Mouse (Mus musculus) lung, adult 2 months (tissue): ENCODE measurements around the gene Stn1. TPM values are rescaled to one million over a fixed set of nuclear protein-coding genes. Genes with fewer than 3 reads are reported as not detected.
A peak's percentile ranks its signal among the peaks of the same experiment; 100 is the strongest.

Experiments used
- DNase-seq: peaks from one replicate; pipeline ENCODE4 v3.0.0; 2022
- H3K4me1 ChIP-seq: fragments of 200-500 bp; 2 replicates; pipeline ENCODE4 v1.6.1; 2011; ENCODE audit warnings: low read length; ENCODE audit not compliant: control insufficient read depth, insufficient read depth
- H3K4me3 ChIP-seq: fragments of 200-500 bp; replicated peaks from 2 replicates; pipeline ENCODE3; 2011; ENCODE audit warnings: low read depth, mild to moderate bottlenecking, control low read depth, low read length; ENCODE audit errors: extremely low read depth
- CTCF ChIP-seq: fragments of 200-500 bp; IDR thresholded peaks from 2 replicates; pipeline ENCODE4 v1.5.1; 2011; ENCODE audit warnings: mild to moderate bottlenecking, low read length, control low read depth; ENCODE audit not compliant: insufficient read depth
- POLR2A ChIP-seq: fragments of 200-500 bp; IDR thresholded peaks from 2 replicates; pipeline ENCODE4 v1.6.1; 2011; ENCODE audit warnings: low read depth, mild to moderate bottlenecking, control low read depth, low read length, borderline replicate concordance; ENCODE audit errors: extremely low read depth
- WGBS: fragments of 180-500 bp; shearing (Covaris S2); methylation state at CpG from one replicate; pipeline ENCODE4 v1.1.7; 2018; 5-methylcytosine and 5-hydroxymethylcytosine counted together
- polyA plus RNA-seq: library from polyadenylated mRNA; depleted of rRNA; stranded (reverse); fragments of >200 nt; gene quantifications from 2 replicates; pipeline ENCODE4 v1.2.3, GENCODE M21; 2012

Gene Stn1
- polyA plus RNA-seq, 1 experiment, result 21.1 TPM

- WGBS, result 63% methylated on average over 9 of the region's 9 CpGs
- peak; percentile 15; the same call in 1 of the 2 replicates for TF ChIP-seq CTCF
- no peak for TF ChIP-seq POLR2A
- DNase-seq, result peak; percentile 5
- no peak overlapping the region for H3K4me3 ChIP-seq
- peaks cover 13% of the 10 kb centered on the region for H3K4me1 ChIP-seq
Measured at GRCm38 (mm10) chr19:47465467-47465866, 71.8 kb downstream of the Stn1 start.

GRCm38 (mm10) chr19:47464304-47465241 is 72.7 kb downstream of the Stn1 start, which contains the start of gene Sh3pxd2a:
Gene Sh3pxd2a, minus strand, starts transcription at chr19:47464401.
- TF ChIP-seq CTCF (no peak), POLR2A (no peak)
- peaks cover 13% of the 10 kb centered on the region for H3K4me1 ChIP-seq
- no peak for DNase-seq
- WGBS, result 2% methylated on average over 62 of the region's 70 CpGs
- H3K4me3 ChIP-seq, result peak within 1 kb of the TSS; percentile 59

- peaks cover 19% of the 10 kb centered on the region for H3K4me1 ChIP-seq
- peak overlapping the region; percentile 59 for H3K4me3 ChIP-seq
- peak; percentile 41; the same call in 1 of the 2 replicates for TF ChIP-seq CTCF
- TF ChIP-seq POLR2A, result no peak
- WGBS, result under 1% methylated on average over 46 of the region's 46 CpGs
- peak; percentile 81 for DNase-seq
Measured at GRCm38 (mm10) chr19:47463636-47464303, 73.5 kb downstream of the Stn1 start.

GRCm38 (mm10) chr19:47463206-47463605 is 74.1 kb downstream of the Stn1 start:
- DNase-seq, result peak; percentile 28

GRCm38 (mm10) chr19:47462725-47463124 is 74.6 kb downstream of the Stn1 start:
- peaks cover 29% of the 10 kb centered on the region for H3K4me1 ChIP-seq
- H3K4me3 ChIP-seq, result peak overlapping the region; percentile 59
- WGBS, result 32% methylated on average over 6 of the region's 6 CpGs
- TF ChIP-seq CTCF (no peak), POLR2A (no peak)
- DNase-seq, result peak; percentile 18

More at GRCm38 (mm10) chr19:47463206-47463605, 74.1 kb downstream of the Stn1 start:
- peak overlapping the region; percentile 59 for H3K4me3 ChIP-seq
- H3K4me1 ChIP-seq, result peaks cover 24% of the 10 kb centered on the region
- TF ChIP-seq POLR2A (no peak), CTCF (no peak)
- WGBS, result 3% methylated on average over 13 of the region's 13 CpGs

GRCm38 (mm10) chr19:47461838-47462237 is 75.5 kb downstream of the Stn1 start:
- peaks cover 35% of the 10 kb centered on the region for H3K4me1 ChIP-seq
- peak; percentile 9; the same call in 1 of the 2 replicates for TF ChIP-seq CTCF
- TF ChIP-seq POLR2A, result no peak
- peak; percentile 5 for DNase-seq
- no peak overlapping the region for H3K4me3 ChIP-seq
- 73% methylated on average over 3 of the region's 3 CpGs for WGBS

- peak; percentile 11 for DNase-seq
- WGBS, result 49% methylated on average over 9 of the region's 9 CpGs
- H3K4me1 ChIP-seq, result peaks cover 35% of the 10 kb centered on the region
Measured at GRCm38 (mm10) chr19:47461386-47461785, 75.9 kb downstream of the Stn1 start.

GRCm38 (mm10) chr19:47460120-47460960 is 77.0 kb downstream of the Stn1 start:
- Histone ChIP-seq H3K4me3 (peak overlapping the region; percentile 47), H3K4me1 (peaks cover 38% of the 10 kb centered on the region)
- WGBS, result 39% methylated on average over 19 of the region's 19 CpGs
- TF ChIP-seq POLR2A, result peak; percentile 57; the same call in 1 of the 2 replicates
- 0 out of 2 replicates have a peak, but pooled peaks have one; percentile 1 for TF ChIP-seq CTCF
- peak; percentile 29 for DNase-seq

More at GRCm38 (mm10) chr19:47461386-47461785, 75.9 kb downstream of the Stn1 start:
- TF ChIP-seq POLR2A, result no peak
- no peak for TF ChIP-seq CTCF
- H3K4me3 ChIP-seq, result no peak overlapping the region

- DNase-seq, result peak; percentile 8
- H3K4me1 ChIP-seq, result peaks cover 43% of the 10 kb centered on the region
- TF ChIP-seq POLR2A, result no peak
- TF ChIP-seq CTCF, result no peak
- WGBS, result 79% methylated on average over 5 of the region's 5 CpGs
- no peak overlapping the region for H3K4me3 ChIP-seq
Measured at GRCm38 (mm10) chr19:47459214-47459613, 78.1 kb downstream of the Stn1 start.
